In the genomic region with DNA sequence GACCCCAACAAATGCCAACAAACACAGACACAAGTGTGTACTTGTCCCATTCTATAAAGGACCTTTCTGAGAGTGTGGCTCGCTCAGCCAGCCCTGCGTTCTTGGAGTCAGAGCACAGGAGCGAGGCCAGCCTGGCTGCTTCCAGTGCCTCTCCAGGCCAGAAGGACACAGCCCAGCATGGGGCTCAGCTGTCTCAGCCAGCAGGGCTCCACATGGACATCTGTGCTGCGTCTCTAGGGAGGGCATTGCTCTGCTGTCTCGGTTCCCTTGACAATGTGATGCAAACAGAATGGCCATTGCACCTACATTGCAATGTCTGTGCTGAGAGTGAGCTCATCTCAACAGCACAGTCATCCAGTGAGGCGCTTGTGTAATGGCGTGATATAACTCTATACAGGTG, we compare ENCODE assay signal across 16 mouse cellular contexts. TPM values are rescaled to one million over a fixed set of nuclear protein-coding genes. Genes with fewer than 3 reads are reported as not detected.
A peak's percentile ranks its signal among the peaks of the same experiment; 100 is the strongest.
DNase-seq lines count a peak whose midpoint lies in the region; TF ChIP-seq lines count a peak whose summit lies in the region.
"Had no signal": no experiment of that assay in that cellular context is flagged by ENCODE, and none has a peak within 500 bp of the region (broad histone marks: within the 10 kb centered on the region; RNA-seq: fewer than 3 reads in every experiment).

No protein-coding gene starts in this region.

- H3K9me3 ChIP-seq in ES-Bruce4 (replicated peaks; ENCODE audit: control insufficient read depth, insufficient read depth, low read length, poor library complexity, severe bottlenecking) = no peaks in the 10 kb centered on the region
- H3K9me3 ChIP-seq: embryonic facial prominence, embryonic 15.5 days had no signal

- peak; percentile 14 for DNase-seq in adrenal gland, postnatal 25 days
- no peak for DNase-seq in adrenal gland, adult 18-20 months (ENCODE audit: low spot score in 2 of 2)
- DNase-seq in heart, postnatal 4 days = peak; percentile 7
- DNase-seq in heart, adult 8-10 months (ENCODE audit: low spot score) = no peak
- DNase-seq in cerebellum, postnatal 10 days = peak; percentile 54 to 71
- no peak for DNase-seq in thymus, adult 2 months
- no peak for DNase-seq in embryo, embryonic 10.5 days (ENCODE audit: low spot score)
- DNase-seq: heart, adult 2 months; kidney, postnatal 36 days; layer of hippocampus, postnatal 36 days; spleen, adult 18-20 months; thymus, postnatal 36 days had no signal

- TF ChIP-seq EP300 in ES-Bruce4 (IDR thresholded peaks at IDR 0.05; ENCODE audit: insufficient read depth, low read depth, low read length) = no peak

- H3K27ac ChIP-seq in ES-Bruce4 (ENCODE audit: insufficient read depth, low read length) = 0 out of 2 replicates have a peak overlapping the region, but pooled peaks have one; percentile 12
- H3K27ac ChIP-seq in thymus, adult 2 months (ENCODE audit: control insufficient read depth, insufficient read depth, low read length) = no peak overlapping the region
- H3K27ac ChIP-seq: embryonic facial prominence, embryonic 15.5 days; heart, adult 2 months; limb, embryonic 13.5 days; stomach, postnatal 0 days had no signal

- no peak overlapping the region for H3K4me3 ChIP-seq in ES-Bruce4 (ENCODE audit: low read depth, low read length)
- no peak overlapping the region for H3K4me3 ChIP-seq in thymus, adult 2 months (ENCODE audit: control insufficient read depth, insufficient read depth, low read length)
- H3K4me3 ChIP-seq: embryonic facial prominence, embryonic 15.5 days; heart, adult 2 months; limb, embryonic 13.5 days had no signal

- H3K4me1 ChIP-seq in ES-Bruce4 (ENCODE audit: control insufficient read depth, insufficient read depth, low read length) = no peaks in the 10 kb centered on the region
- no peaks in the 10 kb centered on the region for H3K4me1 ChIP-seq in thymus, adult 2 months (replicated peaks; ENCODE audit: control insufficient read depth, insufficient read depth, low read length)
- H3K4me1 ChIP-seq: embryonic facial prominence, embryonic 15.5 days had no signal

- no peak for TF ChIP-seq POLR2A in ES-Bruce4 (IDR thresholded peaks at IDR 0.05; ENCODE audit: insufficient read depth, low read length)
- TF ChIP-seq POLR2A in thymus, adult 2 months (IDR thresholded peaks at IDR 0.05; ENCODE audit: control insufficient read depth, extremely low read depth, insufficient read depth, low read length, poor library complexity) = no peak

- TF ChIP-seq CTCF in ES-Bruce4 (IDR thresholded peaks at IDR 0.05; ENCODE audit: low read depth, low read length) = no peak
- TF ChIP-seq CTCF in thymus, adult 2 months (IDR thresholded peaks at IDR 0.05; ENCODE audit: borderline replicate concordance, control insufficient read depth, extremely low read depth, insufficient read depth, low read length, poor library complexity) = no peak

- no peaks in the 10 kb centered on the region for H3K36me3 ChIP-seq in ES-Bruce4 (ENCODE audit: control insufficient read depth, insufficient read depth, low read length, poor library complexity, severe bottlenecking)
- H3K36me3 ChIP-seq in thymus, adult 2 months (ENCODE audit: control insufficient read depth, insufficient read depth, low read length) = no peaks in the 10 kb centered on the region
- H3K36me3 ChIP-seq: embryonic facial prominence, embryonic 15.5 days; limb, embryonic 13.5 days had no signal

- 95% methylated on average over 7 of the region's 7 CpGs for WGBS in thymus, adult 2 months

- H3K27me3 ChIP-seq in ES-Bruce4 (ENCODE audit: control insufficient read depth, insufficient read depth, low read length, poor library complexity, severe bottlenecking) = no peaks in the 10 kb centered on the region
- no peaks in the 10 kb centered on the region for H3K27me3 ChIP-seq in thymus, adult 2 months (ENCODE audit: control insufficient read depth, insufficient read depth, low read length)
- H3K27me3 ChIP-seq: embryonic facial prominence, embryonic 15.5 days; limb, embryonic 13.5 days had no signal

- H3K9ac ChIP-seq in ES-Bruce4 (ENCODE audit: low read depth, poor library complexity, severe bottlenecking) = no peak overlapping the region
- H3K9ac ChIP-seq: embryonic facial prominence, embryonic 15.5 days; limb, embryonic 13.5 days had no signal

RNA-seq across cellular contexts. Expression of a gene that starts 35.7 kb away (rescaled TPM):
- total RNA-seq in adrenal gland, postnatal 25 days (2021) = 302 and 339 TPM in 2 replicates
- total RNA-seq in adrenal gland, adult 18-20 months (2021) = 100 to 1,000 TPM; 397 to 428 TPM
- 100 to 1,000 TPM; 366 to 373 TPM for total RNA-seq in heart, postnatal 4 days (2021)
- total RNA-seq in heart, adult 8-10 months (2022) = 100 to 1,000 TPM; 183 to 222 (median 211) TPM
- polyA plus RNA-seq in ES-Bruce4 (2011; ENCODE audit: insufficient read depth, insufficient read length, low read depth, missing spikeins) = 280 and 286 TPM in 2 replicates
- 511 and 554 TPM in 2 replicates for polyA plus RNA-seq in thymus, adult 2 months (2012; rRNA removed)

Comparison
In these comparisons a context has a peak if more than half of its experiments do, and no peak if none do; other contexts are left out.
1. DNase-seq: peak in adrenal gland, postnatal 25 days (single experiment), heart, postnatal 4 days (single experiment) and cerebellum, postnatal 10 days (2 of 2); none in adrenal gland, adult 18-20 months (0 of 2), heart, adult 8-10 months (single experiment), thymus, adult 2 months (single experiment) and embryo, embryonic 10.5 days (single experiment).